Mouse (Mus musculus) G1E (cell line): ENCODE results near the gene Gm20715. TPM values are rescaled to one million over a fixed set of nuclear protein-coding genes. Genes with fewer than 3 reads are reported as not detected.
"Not testable (repeated sequence)": the region's sequence is repeated elsewhere in the genome, so short reads cannot be mapped to it uniquely, and the experiment has no call there.

ENCODE experiments used
- ATAC-seq: 2 replicates; pipeline ENCODE4 v1.8.0; 2016; ENCODE audit warnings: mild to moderate bottlenecking; ENCODE audit not compliant: insufficient number of reproducible peaks, poor library complexity, low FRiP score, severe bottlenecking; ENCODE audit errors: extremely low read depth
- DNase-seq: peaks from one replicate; pipeline ENCODE4 v3.0.0; 2012; ENCODE audit warnings: low spot score
- H3K27me3 ChIP-seq: 2 replicates; pipeline ENCODE4 v1.6.1; 2012; ENCODE audit warnings: mild to moderate bottlenecking, low read length, inconsistent platforms; ENCODE audit not compliant: insufficient read depth
- H3K36me3 ChIP-seq: replicated peaks from 2 replicates; pipeline ENCODE3; 2012; ENCODE audit warnings: mild to moderate bottlenecking, inconsistent platforms
- H3K4me1 ChIP-seq: 2 replicates; pipeline ENCODE4 v1.6.1; 2012; ENCODE audit warnings: low read depth, low read length, inconsistent platforms, mixed read lengths; ENCODE audit not compliant: insufficient read depth
- H3K4me3 ChIP-seq: 2 replicates; pipeline ENCODE4 v1.5.1; 2012; ENCODE audit warnings: low read depth, mild to moderate bottlenecking, inconsistent platforms, low read length, moderate library complexity, mixed read lengths
- H3K9me3 ChIP-seq: replicated peaks from 2 replicates; pipeline ENCODE4 v1.6.1; 2012; ENCODE audit warnings: inconsistent platforms
- CTCF ChIP-seq: IDR thresholded peaks from 2 replicates; pipeline ENCODE4 v1.5.1; 2012; ENCODE audit warnings: low read depth, low read length, inconsistent platforms, mixed read lengths
- GATA1 ChIP-seq: IDR thresholded peaks from 2 replicates; pipeline ENCODE4 v1.6.1; 2012; ENCODE audit warnings: borderline replicate concordance, low read length, inconsistent platforms, mixed read lengths
- GATA2 ChIP-seq: IDR thresholded peaks from 2 replicates; pipeline ENCODE4 v1.6.1; 2012; ENCODE audit warnings: low read depth, low read length, inconsistent platforms, borderline replicate concordance
- POLR2AphosphoS5 ChIP-seq: IDR thresholded peaks from 2 replicates; pipeline ENCODE4 v1.6.1; 2012; ENCODE audit warnings: low read depth, low read length, inconsistent platforms; ENCODE audit not compliant: insufficient replicate concordance
- TAL1 ChIP-seq: conservative IDR thresholded peaks from 2 replicates; pipeline ENCODE4 v1.6.1; 2012; ENCODE audit warnings: low read depth, low read length, inconsistent platforms, mixed read lengths
- polyA plus RNA-seq: library from polyadenylated mRNA; stranded (reverse); fragments of >175 nt; gene quantifications from 2 replicates; pipeline ENCODE4 v1.2.3, GENCODE M21; 2012
- total RNA-seq, 2 experiments: library from RNA; stranded (forward) in 1 of 2; stranded (reverse) in 1 of 2; fragments of 200-1000 nt in 1 of 2; fragments of >200 nt in 1 of 2; fragmentation: Nextera tagmentation in 1 of 2; gene quantifications; 2 replicates each; pipeline ENCODE4 v1.2.3; 2014 to 2017

The Gm20715 gene
- total RNA-seq (2014; fragmentation: Nextera tagmentation) (not detected in 2 replicates), total RNA-seq (2017) (0.06 and 0.11 TPM in 2 replicates), polyA plus RNA-seq (not detected in 2 replicates)

DNA sequence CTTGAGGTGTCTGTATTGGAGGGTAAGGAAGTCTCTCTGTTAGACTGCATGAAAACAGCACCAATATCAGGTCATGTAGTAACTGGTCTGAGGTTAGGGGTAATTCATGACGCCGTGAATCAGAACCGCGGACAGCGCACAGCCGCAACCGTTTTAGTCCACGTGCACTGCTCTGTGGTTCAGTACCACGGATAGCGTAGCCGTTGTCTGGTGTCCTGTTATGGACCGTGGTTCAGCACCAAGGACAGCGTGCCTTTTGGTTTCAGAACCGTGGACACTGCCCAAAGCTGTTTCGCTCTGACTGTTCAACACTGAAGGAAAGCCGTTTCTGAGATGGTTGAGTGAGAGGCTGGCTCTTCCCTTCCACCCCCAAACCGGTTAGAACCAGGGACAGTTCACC, at the start of gene Gm20715:
TSS of gene Gm20715 (plus strand) at position 235 of the 400 bp plus-strand sequence.
- TF ChIP-seq GATA1 (no peak), GATA2 (no peak), POLR2AphosphoS5 (no peak), CTCF (no peak), TAL1 (no peak)
- H3K9me3 ChIP-seq, result no peaks in the 10 kb centered on the region
- H3K27me3 ChIP-seq, result no peaks in the 10 kb centered on the region; the same call in 1 of the 2 replicates
- H3K4me3 ChIP-seq, result no peak within 1 kb of the TSS
- DNase-seq (peak; percentile 74), ATAC-seq (peak; percentile 87)
- H3K36me3 ChIP-seq, result no peaks in the 10 kb centered on the region
- H3K4me1 ChIP-seq, result no peaks in the 10 kb centered on the region

DNA sequence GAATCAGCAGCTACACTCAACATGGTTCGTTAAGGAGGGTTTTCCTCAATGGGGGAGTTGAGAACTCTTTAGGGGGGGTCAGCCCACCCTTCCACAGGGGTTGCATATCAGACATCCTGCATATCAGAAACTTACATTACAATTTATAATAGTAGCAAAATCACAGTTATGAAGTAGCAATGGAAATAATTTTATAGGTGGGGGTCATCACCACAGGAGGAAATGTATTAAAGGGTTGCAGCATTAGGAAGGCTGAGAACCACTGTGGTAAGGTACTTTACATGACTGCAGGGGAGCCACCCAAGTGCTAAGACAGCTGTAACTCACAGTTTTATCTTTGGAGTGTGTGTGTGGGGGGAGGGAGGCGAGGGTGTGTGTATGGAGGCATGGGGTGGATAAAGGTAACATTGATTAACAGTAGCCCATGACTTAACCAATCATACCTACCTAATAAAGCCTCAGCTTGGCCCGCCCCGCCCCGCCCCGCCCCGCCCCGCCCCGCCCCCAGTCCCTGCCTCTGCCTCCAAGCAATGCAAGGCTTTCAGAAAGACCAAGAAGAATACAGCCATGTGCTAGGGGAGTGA, 49.5 kb upstream of the Gm20715 start:
- no peaks in the 10 kb centered on the region for H3K36me3 ChIP-seq
- H3K4me1 ChIP-seq, result peaks cover 33% of the 10 kb centered on the region
- no peak overlapping the region for H3K4me3 ChIP-seq
- no peak for TF ChIP-seq TAL1
- no peak for TF ChIP-seq CTCF
- TF ChIP-seq GATA2, result no peak
- TF ChIP-seq GATA1, result no peak
- no peaks in the 10 kb centered on the region for H3K27me3 ChIP-seq
- no peak for ATAC-seq
- no peaks in the 10 kb centered on the region for H3K9me3 ChIP-seq
- DNase-seq, result no peak

DNA sequence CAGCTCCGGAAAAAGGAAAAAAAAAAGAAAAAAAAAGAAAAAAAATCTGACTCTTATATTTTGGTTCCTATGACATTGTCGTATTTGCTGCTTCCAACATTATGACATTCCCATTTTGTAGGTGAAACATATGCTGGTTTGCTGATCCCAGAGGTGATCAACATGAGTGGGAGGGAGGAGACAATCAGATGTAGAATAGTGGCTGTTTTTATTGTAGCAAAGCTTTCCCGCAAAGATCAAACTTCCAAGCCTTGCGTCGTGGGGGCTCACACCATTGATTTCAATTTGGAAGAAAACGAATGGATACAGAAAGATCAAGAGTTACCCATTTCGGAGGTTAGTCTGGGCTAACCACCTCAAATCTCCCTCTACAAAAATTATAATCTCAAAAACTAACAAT, 48.3 kb upstream of the Gm20715 start:
- H3K36me3 ChIP-seq, result no peaks in the 10 kb centered on the region
- TF ChIP-seq TAL1 (no peak), GATA1 (no peak), GATA2 (no peak), CTCF (no peak), POLR2AphosphoS5 (no peak)
- ATAC-seq (no peak), DNase-seq (no peak)
- peaks cover 36% of the 10 kb centered on the region for H3K4me1 ChIP-seq
- H3K27me3 ChIP-seq, result no peaks in the 10 kb centered on the region
- H3K4me3 ChIP-seq, result peak overlapping the region; percentile 76
- H3K9me3 ChIP-seq, result no peaks in the 10 kb centered on the region

DNA sequence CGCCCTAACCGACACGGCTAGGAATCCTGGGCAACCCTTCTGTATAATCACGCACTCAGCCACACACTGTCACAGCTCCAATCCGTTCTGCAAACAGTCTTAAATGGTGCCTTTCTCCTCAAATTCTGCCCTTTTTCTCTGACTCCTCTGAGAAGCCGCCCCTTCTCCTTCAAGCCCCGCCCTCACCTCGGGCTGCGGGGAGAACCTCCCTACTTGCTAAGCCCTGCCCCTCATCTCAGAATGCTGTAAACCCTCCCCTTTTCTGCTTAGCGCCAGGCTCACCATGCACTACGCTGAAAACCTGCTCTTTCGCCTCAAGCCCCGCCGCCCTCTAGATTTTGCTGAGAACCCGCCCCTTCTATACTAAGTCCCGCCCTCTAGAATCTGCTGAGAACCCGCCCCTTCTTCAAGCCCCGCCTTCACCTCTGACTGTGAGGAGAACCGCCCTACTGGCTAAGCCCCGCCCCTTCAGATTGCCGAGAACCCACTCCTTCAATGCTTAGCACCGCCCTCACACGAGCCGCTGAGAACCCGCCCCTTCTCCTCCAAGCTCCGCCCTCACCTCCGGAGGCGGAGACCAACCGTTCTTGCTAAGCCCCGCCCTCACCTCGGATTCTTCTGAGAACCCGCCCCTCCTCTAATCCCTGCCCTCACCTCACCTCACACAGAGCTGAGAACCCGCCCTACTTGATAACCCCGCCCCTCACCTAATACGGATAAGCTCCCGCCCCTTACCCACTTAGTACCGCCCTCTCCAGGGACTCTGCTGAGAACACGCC, 47.6 kb upstream of the Gm20715 start:
- TF ChIP-seq GATA1, result no peak
- TF ChIP-seq TAL1, result no peak
- TF ChIP-seq CTCF, result no peak
- TF ChIP-seq POLR2AphosphoS5, result no peak
- TF ChIP-seq GATA2, result no peak
- no peaks in the 10 kb centered on the region for H3K9me3 ChIP-seq
- DNase-seq (peak; percentile 68), ATAC-seq (peak; percentile 77)
- H3K4me3 ChIP-seq, result peak overlapping the region; percentile 76
- no peaks in the 10 kb centered on the region for H3K36me3 ChIP-seq
- peaks cover 42% of the 10 kb centered on the region for H3K4me1 ChIP-seq
- H3K27me3 ChIP-seq, result no peaks in the 10 kb centered on the region

DNA sequence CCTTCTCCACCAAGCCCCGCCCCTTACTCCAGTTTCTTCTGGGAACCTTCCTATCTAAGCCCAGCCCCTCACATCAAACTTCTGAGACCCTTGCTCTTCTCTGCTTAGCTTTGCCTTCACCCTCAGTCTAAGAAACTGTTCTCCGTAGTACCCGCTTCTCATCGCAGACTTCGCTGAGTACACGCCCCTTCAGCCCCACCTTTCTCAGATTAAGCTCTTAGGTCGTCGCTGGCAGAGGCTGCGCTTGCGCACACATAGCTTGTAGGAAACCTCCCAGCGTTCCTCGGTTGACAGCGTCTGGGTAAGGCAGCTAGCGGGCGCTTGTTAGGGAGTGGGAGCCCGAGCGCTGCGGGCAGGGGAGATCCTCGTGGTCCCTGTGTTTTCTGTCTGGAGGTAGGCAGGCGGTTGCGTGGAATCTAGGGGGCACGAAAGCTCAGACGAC, 47.0 kb upstream of the Gm20715 start, which contains the start of gene Zfp78:
TSS of gene Zfp78 (plus strand) at position 234 of the 442 bp plus-strand sequence.
- Histone ChIP-seq H3K36me3 (no peaks in the 10 kb centered on the region), H3K9me3 (no peaks in the 10 kb centered on the region), H3K4me1 (peaks cover 42% of the 10 kb centered on the region), H3K4me3 (peak within 1 kb of the TSS; percentile 76), H3K27me3 (no peaks in the 10 kb centered on the region)
- TF ChIP-seq POLR2AphosphoS5, result no peak
- TF ChIP-seq GATA1, result no peak
- TF ChIP-seq CTCF, result no peak
- no peak for TF ChIP-seq GATA2
- TF ChIP-seq TAL1, result no peak
- ATAC-seq (peak; percentile 59), DNase-seq (peak; percentile 81)

DNA sequence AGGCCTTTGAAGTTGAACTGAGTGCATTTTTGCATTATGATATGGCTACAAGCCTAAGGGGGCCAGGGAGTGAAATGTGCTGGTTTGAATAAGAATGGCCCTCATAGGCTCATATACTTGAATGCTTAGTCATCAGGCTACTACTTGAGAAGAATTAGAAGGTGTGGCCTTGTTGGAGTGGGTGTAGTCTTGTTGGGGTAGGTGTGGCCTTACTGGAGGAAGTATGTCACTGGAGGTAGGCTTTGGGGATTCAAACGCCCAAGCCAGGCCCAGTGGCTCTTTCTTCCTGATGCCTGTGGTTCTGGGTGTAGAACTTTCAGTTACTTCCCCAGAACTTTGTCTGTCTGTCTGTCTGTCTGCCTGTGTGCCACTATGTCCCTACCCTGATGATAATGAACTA, 45.3 kb upstream of the Gm20715 start:
- Histone ChIP-seq H3K4me3 (no peak overlapping the region), H3K4me1 (peaks cover 42% of the 10 kb centered on the region), H3K27me3 (no peaks in the 10 kb centered on the region), H3K9me3 (no peaks in the 10 kb centered on the region), H3K36me3 (no peaks in the 10 kb centered on the region)
- no peak for TF ChIP-seq GATA2
- no peak for TF ChIP-seq TAL1
- no peak for TF ChIP-seq GATA1
- no peak for TF ChIP-seq POLR2AphosphoS5
- no peak for TF ChIP-seq CTCF
- DNase-seq (no peak), ATAC-seq (no peak)

DNA sequence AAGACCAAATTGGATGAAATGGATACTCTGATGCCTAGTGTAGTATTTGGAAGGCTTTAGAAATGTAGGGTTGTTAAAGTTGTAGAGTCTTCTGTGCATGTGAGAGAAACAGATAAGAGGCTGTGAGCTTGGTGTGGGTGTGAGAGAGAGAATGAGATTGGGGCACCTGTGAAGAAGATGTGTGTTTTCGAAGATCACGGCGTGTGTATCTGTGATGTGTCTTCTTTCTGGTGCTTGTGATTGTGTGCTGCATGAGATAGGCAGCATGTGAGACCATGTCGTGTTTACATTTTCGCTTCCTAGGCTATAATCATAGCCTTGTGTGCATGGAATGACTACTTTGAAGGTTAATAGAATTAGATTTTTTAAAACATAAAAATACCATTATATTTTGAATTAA, 42.9 kb upstream of the Gm20715 start:
- H3K27me3 ChIP-seq, result no peaks in the 10 kb centered on the region
- DNase-seq (no peak), ATAC-seq (no peak)
- no peaks in the 10 kb centered on the region for H3K9me3 ChIP-seq
- no peak for TF ChIP-seq GATA2
- no peak for TF ChIP-seq CTCF
- TF ChIP-seq TAL1, result 0 out of 2 replicates have a peak, but pooled peaks have one; percentile 5
- TF ChIP-seq GATA1, result no peak
- no peak for TF ChIP-seq POLR2AphosphoS5
- H3K36me3 ChIP-seq, result peaks cover 4% of the 10 kb centered on the region
- peaks cover 28% of the 10 kb centered on the region for H3K4me1 ChIP-seq
- H3K4me3 ChIP-seq, result no peak overlapping the region

DNA sequence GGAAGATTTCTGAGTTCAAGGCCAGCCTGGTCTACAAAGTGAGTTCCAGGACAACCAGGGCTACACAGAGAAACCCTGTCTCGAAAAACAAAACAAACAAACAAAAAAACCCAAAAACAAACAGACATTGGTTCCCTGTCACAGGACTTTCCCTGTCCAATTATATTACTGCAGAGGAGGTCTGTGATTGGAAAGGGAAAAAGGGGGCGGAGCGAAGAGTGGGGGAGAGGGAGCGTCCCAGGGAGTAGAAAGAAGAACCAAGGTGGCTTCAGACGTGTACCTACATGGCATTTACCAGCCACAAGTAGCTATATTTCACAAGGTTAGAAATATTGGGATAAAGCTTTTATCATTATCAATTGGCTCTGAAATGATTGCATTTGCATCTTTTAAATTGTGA, 41.9 kb upstream of the Gm20715 start:
- H3K27me3 ChIP-seq, H3K36me3 ChIP-seq, H3K9me3 ChIP-seq, DNase-seq, ATAC-seq, H3K4me3 ChIP-seq: not testable (repeated sequence)
- peaks cover 27% of the 10 kb centered on the region for H3K4me1 ChIP-seq
